Mouse (Mus musculus) embryo, embryonic 9.5 days (tissue): Measurements from ENCODE around the gene Adamtsl2.

Experiments used
- DNase-seq: peaks from one replicate; pipeline ENCODE4 v3.0.0-alpha.2; 2017; ENCODE audit errors: extremely low spot score

Gene Adamtsl2

GRCm38 (mm10) chr2:27075485-27075884, 3.7 kb upstream of the Adamtsl2 start:
- no peak for DNase-seq

- DNase-seq: no peak
Observed at GRCm38 (mm10) chr2:27077655-27078244, 1.4 kb upstream of the Adamtsl2 start.

GRCm38 (mm10) chr2:27078312-27078711, 867 bp upstream of the Adamtsl2 start:
- DNase-seq: no peak

GRCm38 (mm10) chr2:27079649-27080048, 470 bp downstream of the Adamtsl2 start:
- DNase-seq: no peak

GRCm38 (mm10) chr2:27083761-27084475, 4.7 kb downstream of the Adamtsl2 start:
- DNase-seq: no peak

GRCm38 (mm10) chr2:27084963-27085362, 5.8 kb downstream of the Adamtsl2 start:
- no peak for DNase-seq

GRCm38 (mm10) chr2:27085801-27086200, 6.6 kb downstream of the Adamtsl2 start:
- DNase-seq: no peak

GRCm38 (mm10) chr2:27086483-27087010, 7.4 kb downstream of the Adamtsl2 start:
- DNase-seq: no peak

GRCm38 (mm10) chr2:27087581-27087980, 8.4 kb downstream of the Adamtsl2 start:
- DNase-seq: no peak

- no peak for DNase-seq
Observed at GRCm38 (mm10) chr2:27088071-27088644, 9.0 kb downstream of the Adamtsl2 start.

GRCm38 (mm10) chr2:27088700-27089099, 9.5 kb downstream of the Adamtsl2 start:
- DNase-seq: no peak

- no peak for DNase-seq
Observed at GRCm38 (mm10) chr2:27089238-27089637, 10.1 kb downstream of the Adamtsl2 start.

- DNase-seq: no peak
Observed at GRCm38 (mm10) chr2:27095178-27095577, 16.0 kb downstream of the Adamtsl2 start.

GRCm38 (mm10) chr2:27096341-27096981, 17.3 kb downstream of the Adamtsl2 start:
- no peak for DNase-seq

GRCm38 (mm10) chr2:27097241-27097656, 18.1 kb downstream of the Adamtsl2 start:
- DNase-seq: no peak

- DNase-seq: no peak
Observed at GRCm38 (mm10) chr2:27097776-27098175, 18.6 kb downstream of the Adamtsl2 start.

GRCm38 (mm10) chr2:27103554-27103953, 24.4 kb downstream of the Adamtsl2 start:
- DNase-seq: no peak

- DNase-seq: peak; percentile 42
Observed at GRCm38 (mm10) chr2:27106816-27107215, 27.6 kb downstream of the Adamtsl2 start.

GRCm38 (mm10) chr2:27108144-27108543, 29.0 kb downstream of the Adamtsl2 start:
- no peak for DNase-seq

GRCm38 (mm10) chr2:27109052-27109451, 29.9 kb downstream of the Adamtsl2 start:
- DNase-seq: no peak

- no peak for DNase-seq
Observed at GRCm38 (mm10) chr2:27112585-27112984, 33.4 kb downstream of the Adamtsl2 start.

- no peak for DNase-seq
Observed at GRCm38 (mm10) chr2:27114169-27114568, 35.0 kb downstream of the Adamtsl2 start.
